Mouse (Mus musculus) layer of hippocampus, adult 2 months (tissue): Measurements from ENCODE around the gene Slc4a10. TPM values are rescaled to one million over a fixed set of nuclear protein-coding genes. Genes with fewer than 3 reads are reported as not detected.

Experiments used
- DNase-seq, 2 experiments: peaks; one replicate each; pipeline ENCODE4 v3.0.0; 2022; ENCODE audit warnings: low spot score in 2 of 2
- H3K27ac ChIP-seq: fragments of 200-600 bp; 2 replicates; pipeline ENCODE4 v1.8.1; 2022
- H3K4me3 ChIP-seq: fragments of 200-600 bp; 2 replicates; pipeline ENCODE4 v1.8.1; 2022; ENCODE audit warnings: mild to moderate bottlenecking
- CTCF ChIP-seq: fragments of 200-600 bp; conservative IDR thresholded peaks from 2 replicates; pipeline ENCODE4 v1.8.1; 2022; ENCODE audit warnings: antibody characterized with exemption, mild to moderate bottlenecking, moderate library complexity
- total RNA-seq, 2 experiments: library from RNA; stranded (reverse); gene quantifications; 2 replicates each; pipeline ENCODE4 v1.2.3; 2021

Slc4a10 gene
- total RNA-seq, 2 experiments from 2014 or later: 208 to 230 TPM

DNA sequence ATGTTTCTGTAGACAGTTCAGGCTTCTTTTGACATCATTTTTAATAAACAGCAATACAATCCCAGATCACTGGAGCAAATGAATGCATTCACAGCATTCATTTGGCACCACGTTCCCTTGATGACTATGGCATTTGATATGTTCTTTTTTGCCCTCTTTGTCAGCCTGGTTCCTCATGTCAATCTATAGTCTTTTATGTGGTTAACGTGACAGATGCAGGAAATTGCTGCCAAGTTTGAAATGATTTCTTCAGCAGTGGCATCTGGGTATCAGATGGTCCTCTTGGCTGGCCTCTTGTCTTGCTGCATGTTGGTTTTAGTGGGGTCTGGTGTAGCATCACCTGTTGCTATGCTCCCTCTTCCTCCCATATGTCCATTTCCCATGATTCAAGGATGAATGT lies 247.6 kb downstream of the Slc4a10 start:
- Histone ChIP-seq H3K27ac (peak overlapping the region; percentile 29; the same call in 1 of the 2 replicates), H3K4me3 (no peak overlapping the region)
- no peak for TF ChIP-seq CTCF
- DNase-seq: peak in 1 of 2 experiments; percentile 27

DNA sequence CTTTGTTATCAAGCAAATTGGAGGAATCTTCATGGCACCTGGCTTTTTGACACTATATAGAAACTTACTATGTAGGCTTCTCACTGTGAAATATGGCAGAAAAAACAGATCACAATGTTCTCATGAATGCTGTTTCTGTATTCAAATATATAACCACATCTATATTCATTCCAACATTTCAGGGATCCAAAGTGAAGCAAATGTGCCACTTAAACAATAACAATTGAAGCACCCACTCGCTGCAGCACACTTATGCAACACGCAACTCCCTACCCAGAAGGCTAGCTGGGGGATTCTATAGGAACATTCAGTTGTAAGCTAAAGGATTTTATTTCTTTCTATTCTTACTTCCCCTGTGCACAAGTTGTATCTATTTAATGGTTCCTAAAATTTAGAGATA lies 255.5 kb downstream of the Slc4a10 start:
- peak overlapping the region; percentile 32; the same call in 1 of the 2 replicates for H3K27ac ChIP-seq
- DNase-seq: no peak
- no peak for TF ChIP-seq CTCF
- no peak overlapping the region for H3K4me3 ChIP-seq

DNA sequence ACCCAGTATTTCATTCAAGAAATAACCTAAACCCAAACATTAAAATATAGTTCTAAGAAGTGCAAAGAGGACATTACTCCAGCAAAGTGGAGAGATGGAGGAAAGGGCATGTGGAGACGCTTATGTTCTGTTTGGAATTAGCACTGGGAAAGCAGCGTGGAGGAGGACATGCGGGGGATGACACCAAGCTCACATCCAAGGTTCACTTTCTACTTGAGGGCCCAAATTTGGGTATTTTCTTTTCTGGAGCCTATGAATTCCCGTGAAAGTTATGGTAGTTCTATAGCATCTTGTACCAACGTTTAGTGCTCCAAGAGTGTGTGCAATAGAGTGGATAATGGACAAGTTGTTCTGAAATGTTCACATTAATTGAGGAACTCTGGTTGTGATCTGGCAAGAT lies 260.7 kb downstream of the Slc4a10 start:
- TF ChIP-seq CTCF: no peak
- H3K4me3 ChIP-seq: no peak overlapping the region
- no peak for DNase-seq
- peak overlapping the region; percentile 55 for H3K27ac ChIP-seq

DNA sequence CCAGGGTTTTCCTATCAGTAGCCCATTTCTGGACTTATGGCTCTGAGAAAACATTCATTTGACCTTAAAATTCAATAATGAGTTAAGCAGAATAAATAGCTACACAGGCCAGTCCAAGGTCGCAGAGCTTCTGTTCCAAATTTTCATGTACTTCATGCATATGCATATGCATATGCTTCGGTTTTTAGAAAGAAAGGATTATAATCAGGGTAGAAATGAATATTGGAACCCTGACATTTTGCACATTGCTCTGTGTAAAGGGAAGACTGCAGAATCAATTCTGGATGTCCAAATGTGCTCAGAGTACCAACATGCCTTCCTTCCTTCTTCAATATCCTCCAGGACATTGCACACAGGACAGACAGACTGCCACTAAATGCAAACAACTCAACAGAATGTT lies 261.2 kb downstream of the Slc4a10 start:
- Histone ChIP-seq H3K4me3 (no peak overlapping the region), H3K27ac (peak overlapping the region; percentile 55)
- TF ChIP-seq CTCF: no peak
- no peak for DNase-seq

DNA sequence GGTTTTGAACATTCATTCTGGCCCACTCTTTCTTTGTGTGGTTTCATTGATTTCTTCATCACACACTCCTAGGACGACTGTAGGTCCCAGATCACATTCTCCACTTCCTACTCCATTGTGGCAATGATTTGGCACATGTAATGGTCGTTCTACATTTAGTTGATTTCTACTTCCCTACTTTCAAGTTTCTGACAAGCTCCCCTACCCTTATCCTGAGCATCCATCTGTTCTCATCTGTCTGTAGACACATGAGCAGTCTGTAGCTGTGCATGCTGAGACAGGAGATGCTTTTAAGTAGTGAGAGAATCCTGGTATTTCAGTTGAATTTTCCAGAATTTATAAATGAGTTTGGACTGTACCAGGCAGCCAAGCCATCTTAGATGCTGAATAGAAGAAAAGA lies 270.7 kb downstream of the Slc4a10 start:
- TF ChIP-seq CTCF: no peak
- no peak for DNase-seq
- Histone ChIP-seq H3K27ac (no peak overlapping the region), H3K4me3 (no peak overlapping the region)

DNA sequence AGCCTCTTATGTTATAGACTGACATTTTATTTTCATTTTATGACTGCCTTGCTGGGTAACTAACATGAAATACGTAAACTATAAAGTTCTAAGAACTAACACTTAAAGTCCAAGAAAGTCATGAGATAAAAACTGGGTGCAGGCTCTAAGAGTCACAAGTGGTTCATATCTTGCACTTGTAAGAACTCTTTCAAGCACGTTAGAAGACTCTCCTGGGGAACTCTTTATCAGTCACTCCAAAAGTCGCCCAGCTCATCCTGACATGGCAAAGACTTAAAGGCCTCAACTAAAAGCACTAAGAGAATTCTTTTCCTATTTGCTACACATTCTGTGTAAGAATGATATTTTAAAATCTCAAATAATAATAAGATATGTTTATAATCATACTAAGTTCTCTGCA lies 273.2 kb downstream of the Slc4a10 start:
- H3K4me3 ChIP-seq: no peak overlapping the region
- no peak for TF ChIP-seq CTCF
- no peak overlapping the region for H3K27ac ChIP-seq
- no peak for DNase-seq

DNA sequence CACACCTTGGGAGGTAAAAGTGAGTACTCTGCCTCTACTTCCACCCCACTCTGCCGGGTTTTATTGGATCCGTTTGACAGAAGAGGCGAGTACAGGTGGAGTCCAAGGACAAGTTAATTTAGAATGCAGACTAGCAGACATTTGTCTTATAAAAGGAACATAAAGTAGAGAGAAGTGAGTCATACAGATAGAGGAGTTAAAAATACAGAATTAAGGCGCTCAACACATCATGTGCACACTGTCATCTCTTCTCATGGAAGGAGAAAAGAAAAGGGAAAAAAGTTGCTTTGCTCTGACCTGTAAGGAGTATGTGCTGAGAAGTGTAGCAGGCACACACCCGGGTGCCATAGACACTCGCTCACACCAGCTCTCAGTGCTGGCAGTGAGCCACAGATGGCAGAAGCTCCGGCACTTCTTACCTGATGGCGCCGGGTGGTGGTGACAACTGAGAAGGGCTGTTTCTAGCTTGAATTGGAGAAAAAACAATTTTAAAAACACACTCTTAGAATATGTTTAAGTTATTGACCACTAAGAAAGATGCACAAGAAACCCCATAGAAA lies 276.9 kb downstream of the Slc4a10 start:
- no peak overlapping the region for H3K27ac ChIP-seq
- DNase-seq: peak in 1 of 2 experiments; percentile 35
- H3K4me3 ChIP-seq: no peak overlapping the region
- TF ChIP-seq CTCF: no peak

DNA sequence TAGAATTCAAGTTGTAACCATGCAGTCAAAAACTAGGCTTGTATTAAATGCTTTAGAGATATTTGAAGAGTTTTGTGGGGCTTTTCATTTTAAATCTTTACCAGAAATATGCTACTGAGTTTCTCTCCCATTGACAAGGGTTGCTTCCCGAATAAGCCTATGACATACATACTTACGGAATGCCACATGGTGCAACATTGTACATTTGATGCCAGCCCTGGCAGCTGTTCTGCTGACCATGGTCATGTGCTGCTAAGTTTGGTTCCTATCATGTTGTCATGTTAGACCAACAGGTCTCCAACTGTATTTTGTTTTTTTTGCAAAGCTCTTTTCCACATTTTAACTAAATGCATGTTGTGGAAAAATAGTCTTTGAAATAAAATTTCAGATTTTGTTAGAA lies 279.1 kb downstream of the Slc4a10 start:
- TF ChIP-seq CTCF: no peak
- no peak for DNase-seq

DNA sequence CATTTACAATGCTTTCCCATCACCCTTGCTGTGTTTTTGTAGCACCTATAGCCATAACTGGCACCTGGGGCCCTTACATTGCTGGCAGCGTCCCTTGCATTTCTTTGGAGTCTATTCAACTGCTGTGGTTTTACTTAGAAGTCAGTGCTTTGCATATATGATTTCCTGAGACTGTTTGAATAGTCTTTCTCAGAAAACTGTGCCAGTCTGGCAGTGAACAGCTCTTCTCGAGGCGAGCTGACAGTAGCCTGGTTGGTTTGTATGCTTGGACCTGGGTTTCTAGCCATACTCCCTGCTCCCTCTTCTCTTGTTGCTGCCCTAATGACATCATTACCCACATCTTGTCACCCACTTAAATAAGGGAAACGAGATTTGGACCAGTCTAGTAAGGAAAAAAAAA lies 285.7 kb downstream of the Slc4a10 start:
- Histone ChIP-seq H3K4me3 (no peak overlapping the region), H3K27ac (0 out of 2 replicates have a peak overlapping the region, but pooled peaks have one; percentile 55)
- DNase-seq: no peak
- no peak for TF ChIP-seq CTCF

More for the DNA sequence above, 279.1 kb downstream of the Slc4a10 start:
- Histone ChIP-seq H3K4me3 (no peak overlapping the region), H3K27ac (no peak overlapping the region)

DNA sequence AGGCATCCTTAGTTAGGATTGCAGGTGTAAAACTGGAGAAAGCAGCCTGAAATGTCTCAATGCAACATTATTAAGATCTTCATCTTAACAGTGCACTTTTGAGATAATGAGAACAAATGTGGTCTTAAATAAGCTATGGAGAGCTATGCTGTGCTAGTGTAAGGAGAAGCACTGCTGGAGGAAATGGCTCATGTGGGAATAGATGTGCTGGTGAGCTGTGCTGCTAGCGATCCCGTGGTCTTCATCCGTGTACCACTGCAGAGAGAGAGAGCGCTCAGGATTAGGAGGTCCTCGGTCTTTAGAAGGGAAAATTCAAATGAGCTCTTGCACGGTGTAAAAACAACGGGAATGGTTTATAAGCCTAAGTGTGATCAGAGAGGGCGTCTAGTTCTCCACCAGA lies 286.2 kb downstream of the Slc4a10 start:
- no peak for TF ChIP-seq CTCF
- Histone ChIP-seq H3K4me3 (no peak overlapping the region), H3K27ac (peak overlapping the region; percentile 55; the same call in 1 of the 2 replicates)
- DNase-seq: no peak

DNA sequence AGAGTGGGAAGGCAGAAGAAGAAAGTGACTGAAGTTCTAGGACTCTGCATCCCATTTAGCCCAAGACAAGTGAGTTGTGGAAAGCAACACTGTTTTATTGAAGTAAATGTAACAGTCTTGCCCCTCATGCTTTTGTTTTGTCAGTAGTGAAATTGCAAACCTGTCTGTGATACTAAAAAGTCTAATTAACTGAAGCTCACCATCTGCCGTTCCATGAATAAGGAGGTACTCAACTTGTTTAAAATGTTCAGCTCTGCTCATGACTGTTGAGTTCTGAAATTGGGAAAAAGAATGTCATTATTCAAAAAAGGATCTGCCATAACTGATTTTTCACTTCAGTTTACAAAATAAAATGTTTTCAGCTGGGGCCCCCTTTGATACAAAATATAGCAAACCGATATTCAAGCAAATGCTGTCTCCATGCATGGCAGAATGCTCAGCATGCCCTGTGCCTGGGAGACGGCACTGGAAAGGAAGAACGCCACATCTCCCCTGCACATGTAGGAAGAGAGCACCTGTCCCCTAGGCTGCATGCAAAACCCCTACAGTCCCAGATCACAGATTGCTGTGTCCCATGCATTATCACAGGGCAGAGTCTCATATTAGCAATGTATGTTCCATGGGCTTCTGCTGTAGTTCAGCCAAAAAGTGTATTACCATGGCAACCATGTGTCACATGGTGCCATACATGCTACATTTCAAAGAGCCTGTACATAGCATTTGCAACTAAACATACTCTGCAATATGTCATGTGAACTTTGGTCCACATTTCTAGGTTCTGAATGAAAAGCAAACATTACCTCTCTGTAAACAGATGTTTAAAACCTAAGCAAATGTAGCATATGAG lies 288.4 kb downstream of the Slc4a10 start:
- no peak overlapping the region for H3K4me3 ChIP-seq
- H3K27ac ChIP-seq: peak overlapping the region; percentile 88
- TF ChIP-seq CTCF: no peak
- DNase-seq: peak in 1 of 2 experiments; percentile 71

DNA sequence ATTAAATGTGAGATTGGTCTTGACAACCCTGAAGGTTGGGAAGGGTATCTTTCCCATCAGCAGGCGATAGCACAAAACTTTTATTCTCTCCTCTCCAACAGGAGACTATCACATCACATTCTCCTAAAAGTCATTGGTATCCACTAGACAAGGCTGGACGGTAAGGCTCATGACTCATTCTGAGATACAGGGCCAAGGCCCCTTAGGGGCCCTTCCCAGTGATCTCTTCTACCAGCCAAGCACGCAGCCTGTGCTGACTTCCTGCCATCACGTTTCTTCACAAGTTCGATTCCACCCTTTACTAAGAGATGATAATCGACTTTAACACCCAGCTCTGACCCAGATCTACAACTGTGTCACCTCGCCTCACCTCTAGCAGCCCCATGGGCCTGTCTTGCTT lies 290.8 kb downstream of the Slc4a10 start:
- no peak for DNase-seq
- no peak overlapping the region for H3K4me3 ChIP-seq
- no peak for TF ChIP-seq CTCF

DNA sequence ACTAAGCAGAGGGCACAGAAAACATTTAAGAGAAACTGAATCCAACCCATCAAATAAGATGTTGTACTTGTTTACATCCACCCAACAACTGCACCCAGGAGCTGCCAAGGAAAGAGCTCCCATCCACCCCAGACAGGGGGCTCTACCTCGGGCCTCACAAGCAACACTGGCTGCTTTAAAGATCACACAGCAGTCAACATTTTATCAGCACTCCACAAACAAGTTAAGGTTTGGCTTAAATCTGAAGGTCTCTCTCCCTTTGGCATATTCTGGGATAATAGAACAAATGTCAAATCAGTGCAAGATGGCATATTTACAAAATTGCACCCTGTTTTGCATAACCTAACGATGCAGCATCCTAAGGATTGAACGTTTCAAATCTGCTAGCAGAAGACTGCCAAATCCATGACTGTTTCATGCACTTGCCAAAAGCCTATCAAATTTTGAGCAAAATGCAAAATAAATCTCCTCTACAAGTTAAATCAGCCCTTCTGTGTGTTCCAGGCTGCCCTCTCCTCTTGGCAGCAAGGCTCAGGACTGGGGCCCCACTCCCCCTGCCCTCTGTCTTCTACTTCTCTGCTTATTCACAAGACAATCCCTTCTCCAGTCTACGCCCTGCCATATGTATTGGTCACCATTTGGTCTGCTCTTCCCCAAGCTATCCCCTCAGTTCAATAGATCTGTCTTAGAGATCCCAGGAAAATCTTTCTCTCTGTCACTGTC lies 293.1 kb downstream of the Slc4a10 start:
- DNase-seq: peak in 1 of 2 experiments; percentile 54
- TF ChIP-seq CTCF: no peak
- Histone ChIP-seq H3K27ac (peak overlapping the region; percentile 66), H3K4me3 (no peak overlapping the region)

More for the DNA sequence above, 290.8 kb downstream of the Slc4a10 start:
- H3K27ac ChIP-seq: no peak overlapping the region
